Mouse (Mus musculus): ENCODE measurements around the gene Plcxd3. TPM values are rescaled to one million over a fixed set of nuclear protein-coding genes. Genes with fewer than 3 reads are reported as not detected.

The Plcxd3 gene
- polyA plus RNA-seq (2016; fragmentation: Nextera tagmentation; extraction: Ambion mirVana), result 24.3 and 29.7 TPM in 2 replicates

DNA sequence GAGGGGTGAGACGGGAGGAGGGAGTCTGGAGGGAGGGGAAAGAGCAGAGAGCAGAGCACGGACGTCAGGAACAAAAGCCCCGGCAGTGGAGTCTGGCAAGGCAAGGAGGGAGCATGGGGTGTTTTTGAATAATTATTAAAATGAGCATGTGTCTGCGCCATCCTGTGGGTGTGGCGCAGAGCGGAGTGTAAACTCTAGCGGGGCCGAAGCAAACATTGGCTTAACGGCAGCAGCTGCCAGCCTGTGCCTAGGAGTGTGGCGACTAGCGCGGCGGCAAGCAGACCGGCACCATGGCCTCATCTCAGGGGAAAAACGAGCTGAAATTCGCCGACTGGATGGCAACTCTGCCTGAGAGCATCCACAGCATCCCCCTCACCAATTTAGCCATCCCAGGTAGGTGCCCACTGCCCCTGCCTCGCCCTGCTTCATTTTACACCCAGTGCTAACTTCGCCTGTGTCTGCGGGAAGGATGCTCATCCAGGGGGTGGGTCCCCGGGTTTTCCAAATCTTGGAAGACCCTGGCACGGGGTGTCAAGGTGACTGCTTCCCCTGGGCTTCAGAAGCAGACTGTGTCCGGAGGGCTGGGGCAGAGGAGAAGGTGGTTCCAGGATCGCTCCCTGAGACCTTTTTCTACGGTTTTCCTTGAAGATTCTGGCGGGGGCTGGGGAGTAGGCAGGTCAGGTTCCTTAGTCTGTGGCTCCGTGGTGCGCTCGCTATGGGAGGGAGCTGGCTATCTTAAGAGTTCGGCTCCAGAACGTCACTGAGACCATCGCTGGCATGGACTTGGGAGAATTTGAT is at the start of gene Plcxd3:
Plcxd3 (plus strand) TSS at position 69 of the 798 bp plus-strand sequence.
- H3K4me1 ChIP-seq, result peaks cover 25% of the 10 kb centered on the region
- H3K4me2 ChIP-seq, result peak within 1 kb of the TSS; percentile 72
- H3K9me3 ChIP-seq, result no peaks in the 10 kb centered on the region
- peaks cover 9% of the 10 kb centered on the region for H3K27me3 ChIP-seq
- under 1% methylated on average over 33 of the region's 33 CpGs for WGBS
- H3K4me3 ChIP-seq (replicated peaks), result peak within 1 kb of the TSS; percentile 51
- no peaks in the 10 kb centered on the region for H3K36me3 ChIP-seq (replicated peaks)
- peak; percentile 92 for ATAC-seq (ENCODE audit: low FRiP score)
- peak within 1 kb of the TSS; percentile 42 for H3K27ac ChIP-seq
- H3K9ac ChIP-seq, result peak within 1 kb of the TSS; percentile 68

DNA sequence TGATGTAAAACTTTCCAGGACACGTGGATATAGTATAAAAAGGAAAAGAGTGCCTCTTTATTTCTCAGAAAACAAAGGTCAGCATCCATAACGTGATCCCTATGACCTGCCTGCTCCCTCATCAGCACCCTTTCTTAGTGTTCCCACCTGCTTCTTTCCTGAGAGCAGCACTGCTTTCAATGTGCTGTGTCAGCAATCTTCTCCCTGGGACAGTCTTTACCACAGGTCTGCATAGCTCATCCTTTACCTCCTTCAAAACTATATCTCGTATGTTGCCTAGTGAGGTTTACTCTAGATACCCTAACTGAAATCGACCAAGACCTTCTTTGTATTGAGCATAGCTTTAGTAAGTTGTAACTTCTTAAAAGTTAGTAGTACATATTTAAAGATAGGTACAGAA is 43.4 kb upstream of the Plcxd3 start:
- Histone ChIP-seq H3K27me3 (no peaks in the 10 kb centered on the region), H3K4me1 (no peaks in the 10 kb centered on the region), H3K4me2 (no peak overlapping the region), H3K36me3 (replicated peaks) (no peaks in the 10 kb centered on the region), H3K4me3 (replicated peaks) (no peak overlapping the region), H3K9ac (no peak overlapping the region), H3K9me3 (no peaks in the 10 kb centered on the region), H3K27ac (no peak overlapping the region)
- ATAC-seq (ENCODE audit: low FRiP score), result no peak
- 81% methylated on average over 4 of the region's 4 CpGs for WGBS

DNA sequence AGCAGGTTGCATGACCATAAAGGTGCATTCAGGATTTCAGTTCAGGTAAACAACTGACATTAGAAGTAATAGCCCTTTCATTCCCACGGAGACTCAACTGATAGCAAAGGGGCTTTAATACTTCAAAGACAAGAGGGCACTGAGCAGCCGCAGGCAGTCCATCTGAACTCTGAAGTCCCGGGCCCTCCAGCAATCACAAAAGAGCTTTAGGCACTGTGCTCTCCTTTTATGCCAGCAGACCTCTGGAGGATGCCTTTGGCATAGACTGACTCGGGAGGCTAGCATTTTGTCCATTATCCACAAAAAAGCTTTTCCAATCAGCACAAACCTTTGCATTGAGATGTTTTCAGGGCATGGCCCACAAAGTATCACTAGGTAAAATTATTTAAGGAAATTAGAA is 33.7 kb upstream of the Plcxd3 start:
- Histone ChIP-seq H3K36me3 (replicated peaks) (no peaks in the 10 kb centered on the region), H3K9ac (no peak overlapping the region), H3K4me2 (no peak overlapping the region), H3K27ac (no peak overlapping the region), H3K4me3 (replicated peaks) (no peak overlapping the region), H3K4me1 (0 out of 2 replicates have a peak, but pooled peaks cover 2% of the 10 kb centered on the region), H3K9me3 (no peaks in the 10 kb centered on the region), H3K27me3 (no peaks in the 10 kb centered on the region)
- 2% methylated on average over 4 of the region's 4 CpGs for WGBS
- ATAC-seq (ENCODE audit: low FRiP score), result no peak

DNA sequence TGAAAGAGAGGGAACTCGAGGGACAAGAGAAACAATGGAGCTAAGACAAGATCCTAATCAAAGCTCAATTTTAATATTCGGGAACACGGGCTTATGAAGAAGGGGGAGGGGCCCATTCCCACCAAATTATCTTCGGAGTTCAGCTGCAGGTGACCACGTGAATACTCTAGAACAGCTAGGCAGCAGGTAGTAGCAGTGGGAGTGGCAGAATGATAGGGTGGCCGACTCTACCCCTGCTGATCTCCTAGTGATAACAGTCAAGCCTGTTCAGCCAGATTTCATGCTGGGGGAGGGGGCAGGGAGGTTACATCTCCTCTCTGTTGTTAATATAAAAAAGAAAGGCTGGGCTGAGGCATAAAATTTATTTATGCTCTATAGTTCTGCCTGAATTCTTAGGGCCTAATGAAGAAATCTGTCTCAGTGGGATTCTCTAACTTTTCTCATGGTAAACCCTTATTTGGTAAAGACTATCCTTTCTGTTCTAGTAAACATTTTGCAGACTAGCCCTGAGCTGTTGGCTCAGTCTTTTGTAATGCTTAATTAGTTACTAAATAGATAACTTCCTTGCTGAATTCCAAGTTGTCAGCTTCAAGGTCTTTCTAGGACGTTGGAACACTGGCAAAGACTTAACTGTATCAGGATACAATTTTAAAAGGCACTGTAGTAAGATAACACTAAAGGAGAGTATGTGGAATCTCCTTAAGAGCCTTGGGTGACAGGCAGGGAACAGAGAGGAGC is 26.3 kb upstream of the Plcxd3 start:
- H3K4me3 ChIP-seq (replicated peaks), result no peak overlapping the region
- 38% methylated on average over 7 of the region's 7 CpGs for WGBS
- H3K36me3 ChIP-seq (replicated peaks), result no peaks in the 10 kb centered on the region
- H3K27me3 ChIP-seq, result no peaks in the 10 kb centered on the region
- ATAC-seq (ENCODE audit: low FRiP score), result no peak
- no peaks in the 10 kb centered on the region for H3K4me1 ChIP-seq
- H3K27ac ChIP-seq, result no peak overlapping the region
- H3K4me2 ChIP-seq, result no peak overlapping the region
- no peaks in the 10 kb centered on the region for H3K9me3 ChIP-seq
- no peak overlapping the region for H3K9ac ChIP-seq

DNA sequence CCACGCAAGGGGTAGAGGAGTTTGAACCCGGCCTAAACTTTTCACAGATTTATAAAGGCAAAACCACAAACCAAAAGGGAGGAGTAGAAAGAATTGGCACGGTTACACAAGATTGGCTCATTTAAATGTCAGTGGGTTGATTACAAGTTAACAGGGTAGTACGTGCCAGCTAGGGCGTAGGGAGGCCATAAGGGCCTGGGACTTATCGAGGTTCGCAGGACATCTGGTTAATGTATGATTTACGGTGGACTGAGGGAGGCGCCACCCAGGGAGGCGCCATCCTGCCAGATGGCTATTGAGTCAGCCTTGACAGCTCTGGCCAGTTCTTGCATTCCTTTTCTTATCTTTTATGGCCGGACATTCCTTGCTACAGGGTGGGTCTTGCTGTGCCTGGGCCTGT is 18.9 kb upstream of the Plcxd3 start:
- no peak for ATAC-seq (ENCODE audit: low FRiP score)
- WGBS, result 90% methylated on average over 11 of the region's 11 CpGs
- Histone ChIP-seq H3K36me3 (replicated peaks) (no peaks in the 10 kb centered on the region), H3K9me3 (0 out of 2 replicates have a peak, but pooled peaks cover 4% of the 10 kb centered on the region), H3K9ac (no peak overlapping the region), H3K27ac (no peak overlapping the region), H3K4me1 (no peaks in the 10 kb centered on the region), H3K4me2 (no peak overlapping the region), H3K27me3 (no peaks in the 10 kb centered on the region), H3K4me3 (replicated peaks) (no peak overlapping the region)

DNA sequence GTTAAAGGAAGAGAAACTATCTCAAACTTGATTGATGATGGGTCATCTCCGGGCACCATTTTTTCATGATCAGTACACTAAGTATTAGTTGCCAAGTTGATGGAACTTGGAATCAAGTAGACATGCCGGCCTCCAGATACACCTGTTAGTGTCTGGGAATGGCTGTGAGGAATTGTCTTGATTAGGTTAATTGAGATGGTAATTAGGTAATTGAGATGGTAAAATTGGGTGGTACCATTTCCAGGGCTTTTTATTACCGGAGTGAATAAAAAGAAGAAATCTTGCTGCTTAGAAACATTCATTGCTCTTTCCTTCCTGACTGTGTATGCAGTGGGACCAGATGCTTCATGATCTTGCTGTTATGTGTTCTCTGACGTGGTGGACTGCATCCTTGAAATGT is 17.6 kb upstream of the Plcxd3 start:
- no peak overlapping the region for H3K9ac ChIP-seq
- H3K4me1 ChIP-seq, result no peaks in the 10 kb centered on the region
- no peak for ATAC-seq (ENCODE audit: low FRiP score)
- H3K36me3 ChIP-seq (replicated peaks), result no peaks in the 10 kb centered on the region
- no peaks in the 10 kb centered on the region for H3K27me3 ChIP-seq
- H3K4me3 ChIP-seq (replicated peaks), result no peak overlapping the region
- no peak overlapping the region for H3K4me2 ChIP-seq
- 77% methylated on average over 4 of the region's 4 CpGs for WGBS
- no peak overlapping the region for H3K27ac ChIP-seq
- H3K9me3 ChIP-seq, result 0 out of 2 replicates have a peak, but pooled peaks cover 4% of the 10 kb centered on the region

DNA sequence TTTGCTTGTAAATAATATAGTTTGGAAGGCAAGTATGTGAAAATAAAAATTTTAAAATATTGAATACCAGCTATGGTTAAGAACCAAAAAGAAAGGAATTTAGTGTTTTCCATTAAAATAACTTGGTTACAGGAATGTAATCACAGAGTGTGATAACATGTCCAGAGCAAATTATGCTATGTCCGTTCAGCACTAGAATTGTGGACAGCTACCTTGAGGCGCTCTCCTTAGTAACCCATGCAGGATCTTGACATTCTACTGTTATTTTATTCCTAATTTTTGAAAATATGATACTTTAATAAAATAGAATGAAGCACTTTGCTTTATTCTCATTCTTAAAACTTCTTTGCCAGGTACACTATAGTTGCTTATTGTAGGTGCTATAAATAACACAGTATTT is 7.5 kb upstream of the Plcxd3 start:
- WGBS, result 77% methylated on average over 2 of the region's 2 CpGs

DNA sequence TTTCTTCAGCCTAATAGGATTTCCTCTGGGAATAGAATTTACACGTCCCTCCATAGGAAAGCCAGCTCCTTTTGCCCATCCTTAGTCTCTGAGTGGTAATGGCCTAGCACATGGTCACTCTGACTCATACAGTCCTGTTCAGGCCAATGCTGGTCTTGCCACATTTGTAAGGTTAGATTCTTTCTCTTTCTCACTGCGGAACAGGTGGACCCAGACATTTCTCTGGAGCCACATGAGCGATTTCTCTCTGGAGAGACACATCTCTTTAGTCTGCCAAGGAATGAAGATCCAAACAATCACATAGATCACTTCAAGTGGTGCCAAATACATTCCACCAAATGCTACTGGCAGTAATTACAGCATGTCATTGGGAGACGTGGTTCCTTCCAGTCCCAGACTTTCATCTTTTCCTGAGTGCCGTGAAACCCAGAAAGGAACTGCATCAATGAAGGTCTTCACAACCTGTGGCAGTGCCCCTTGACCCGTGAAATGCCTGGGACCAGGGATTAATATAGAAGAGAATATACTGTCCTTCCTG is 769 bp upstream of the Plcxd3 start:
- peak overlapping the region; percentile 72 for H3K4me2 ChIP-seq
- 37% methylated on average over 6 of the region's 6 CpGs for WGBS
- peak; percentile 40 for ATAC-seq (ENCODE audit: low FRiP score)
- no peaks in the 10 kb centered on the region for H3K36me3 ChIP-seq (replicated peaks)
- H3K27ac ChIP-seq, result no peak overlapping the region
- H3K9ac ChIP-seq, result no peak overlapping the region
- peaks cover 25% of the 10 kb centered on the region for H3K4me1 ChIP-seq
- peak overlapping the region; percentile 51; the same call in 1 of the 2 replicates for H3K4me3 ChIP-seq (replicated peaks)
- H3K27me3 ChIP-seq, result peaks cover 9% of the 10 kb centered on the region
- no peaks in the 10 kb centered on the region for H3K9me3 ChIP-seq

More for the DNA sequence above, 7.5 kb upstream of the Plcxd3 start:
- ATAC-seq (ENCODE audit: low FRiP score), result no peak
- Histone ChIP-seq H3K9me3 (no peaks in the 10 kb centered on the region), H3K27ac (no peak overlapping the region), H3K27me3 (no peaks in the 10 kb centered on the region), H3K9ac (no peak overlapping the region), H3K4me2 (no peak overlapping the region), H3K36me3 (replicated peaks) (no peaks in the 10 kb centered on the region), H3K4me1 (no peaks in the 10 kb centered on the region), H3K4me3 (replicated peaks) (no peak overlapping the region)

DNA sequence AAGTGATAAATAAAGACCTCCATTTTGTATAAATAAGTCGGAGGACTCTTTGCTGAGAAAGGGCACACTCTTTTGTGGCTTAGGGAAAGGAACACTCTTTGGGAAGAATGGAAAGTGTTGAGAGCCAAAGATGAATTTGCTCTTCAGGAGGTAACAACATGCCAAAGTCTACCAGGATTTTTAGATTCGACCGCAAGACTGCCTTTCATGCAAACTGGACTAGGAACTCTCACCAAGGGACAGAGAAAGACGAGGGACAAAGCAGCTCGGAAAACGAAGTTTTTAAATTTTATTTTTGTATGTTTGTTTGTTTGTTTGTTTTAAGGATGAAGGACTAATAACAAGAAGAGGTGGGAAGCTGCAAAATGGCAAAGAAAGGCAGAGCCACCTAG is 264 bp upstream of the Plcxd3 start:
- no peak for ATAC-seq (ENCODE audit: low FRiP score)
- peaks cover 9% of the 10 kb centered on the region for H3K27me3 ChIP-seq
- 13% methylated on average over 6 of the region's 6 CpGs for WGBS

DNA sequence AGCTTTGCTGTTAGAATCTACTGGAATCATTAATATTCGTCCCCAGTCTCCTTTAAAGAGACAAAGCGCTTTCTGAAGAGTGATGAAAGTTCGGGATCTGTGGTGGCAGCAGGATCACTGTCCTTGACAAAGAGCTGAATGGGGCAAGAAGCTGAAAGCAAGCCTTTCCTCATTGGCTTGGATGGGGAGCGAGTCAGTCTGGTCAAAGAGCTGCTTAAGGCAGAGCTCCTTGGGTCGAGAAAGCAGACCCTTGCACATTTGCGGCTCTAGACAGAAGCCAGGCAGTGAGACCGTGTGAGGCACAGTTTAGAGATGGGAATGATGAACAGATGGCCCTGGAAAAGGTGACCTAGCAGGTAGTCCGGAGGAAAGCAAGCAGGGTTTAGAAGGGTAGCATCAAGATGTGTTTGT is 935 bp downstream of the Plcxd3 start:
- Histone ChIP-seq H3K4me2 (peak overlapping the region; percentile 72), H3K27me3 (peaks cover 9% of the 10 kb centered on the region), H3K9me3 (no peaks in the 10 kb centered on the region), H3K27ac (no peak overlapping the region), H3K4me3 (replicated peaks) (peak overlapping the region; percentile 51), H3K4me1 (peaks cover 25% of the 10 kb centered on the region), H3K9ac (peak overlapping the region; percentile 68), H3K36me3 (replicated peaks) (no peaks in the 10 kb centered on the region)
- ATAC-seq (ENCODE audit: low FRiP score), result no peak
- 11% methylated on average over 8 of the region's 8 CpGs for WGBS

More for the DNA sequence above, 264 bp upstream of the Plcxd3 start:
- Histone ChIP-seq H3K9ac (peak overlapping the region; percentile 68; the same call in 1 of the 2 replicates), H3K4me1 (peaks cover 25% of the 10 kb centered on the region), H3K4me2 (peak overlapping the region; percentile 72), H3K27ac (peak overlapping the region; percentile 42; the same call in 1 of the 2 replicates), H3K9me3 (no peaks in the 10 kb centered on the region), H3K4me3 (replicated peaks) (peak overlapping the region; percentile 51), H3K36me3 (replicated peaks) (no peaks in the 10 kb centered on the region)

DNA sequence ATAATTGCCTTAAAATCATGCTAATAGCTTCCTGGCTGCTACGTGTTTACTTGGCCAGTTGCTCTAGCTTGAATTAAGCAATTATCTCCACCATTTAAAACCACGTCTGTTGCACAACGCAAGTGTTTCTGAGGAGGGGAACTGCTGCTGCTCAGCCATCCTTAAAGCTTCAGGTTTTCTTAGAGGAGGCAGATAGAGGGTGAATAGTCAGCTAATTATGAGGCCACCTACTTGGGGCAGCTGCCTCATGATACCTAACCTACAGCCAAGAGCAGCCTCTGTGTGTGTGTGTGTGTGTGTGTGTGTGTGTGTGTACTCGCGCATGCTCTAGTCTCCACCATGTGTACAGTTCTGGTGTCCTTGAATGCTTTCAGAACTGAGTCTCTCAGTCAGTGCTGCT is 3.5 kb downstream of the Plcxd3 start:
- no peak for ATAC-seq (ENCODE audit: low FRiP score)
- Histone ChIP-seq H3K9ac (no peak overlapping the region), H3K4me1 (peaks cover 25% of the 10 kb centered on the region), H3K9me3 (no peaks in the 10 kb centered on the region), H3K4me2 (no peak overlapping the region), H3K4me3 (replicated peaks) (no peak overlapping the region), H3K27me3 (peaks cover 9% of the 10 kb centered on the region), H3K36me3 (replicated peaks) (no peaks in the 10 kb centered on the region), H3K27ac (no peak overlapping the region)
- 33% methylated on average over 5 of the region's 5 CpGs for WGBS

DNA sequence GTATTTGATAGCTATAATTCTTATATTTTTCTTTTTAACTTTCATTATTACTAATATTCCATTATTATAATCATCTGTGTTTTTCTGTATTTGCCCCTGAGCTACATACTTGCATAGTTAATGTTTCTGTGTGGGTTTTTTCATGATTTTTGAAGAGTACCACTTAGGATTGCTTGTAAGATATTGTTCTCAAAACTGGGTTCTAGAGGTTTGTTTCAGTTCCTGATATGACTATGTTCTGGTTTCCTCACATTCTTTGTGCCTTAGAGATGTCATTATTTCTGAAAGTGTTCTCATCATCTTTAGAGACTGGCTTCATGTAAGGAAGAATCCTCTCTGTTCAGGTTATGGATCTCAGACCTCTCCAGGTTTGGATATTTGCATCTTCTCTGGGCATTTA is 12.5 kb downstream of the Plcxd3 start:
- H3K27ac ChIP-seq, result no peak overlapping the region
- no peaks in the 10 kb centered on the region for H3K4me1 ChIP-seq
- ATAC-seq (ENCODE audit: low FRiP score), result no peak
- no peaks in the 10 kb centered on the region for H3K27me3 ChIP-seq
- no peak overlapping the region for H3K9ac ChIP-seq
- H3K4me2 ChIP-seq, result no peak overlapping the region
- no peaks in the 10 kb centered on the region for H3K9me3 ChIP-seq
- H3K4me3 ChIP-seq (replicated peaks), result no peak overlapping the region
- no peaks in the 10 kb centered on the region for H3K36me3 ChIP-seq (replicated peaks)
